In genomic region chr1:131759667-131760427, GRCm38 (mm10) we compare ENCODE assay signal across 13 mouse cellular contexts. TPM values are rescaled to one million over a fixed set of nuclear protein-coding genes. Genes with fewer than 3 reads are reported as not detected.
A peak's percentile ranks its signal among the peaks of the same experiment; 100 is the strongest.
DNase-seq lines count a peak whose midpoint lies in the region; ATAC-seq lines count a peak whose summit lies in the region.
"Had no signal": no experiment of that assay in that cellular context is flagged by ENCODE, and none has a peak within 500 bp of the region (broad histone marks: within the 10 kb centered on the region; RNA-seq: fewer than 3 reads in every experiment).

No protein-coding gene starts in this region.

- no peak for ATAC-seq in intestine, embryonic 16.5 days
- ATAC-seq in intestine, embryonic 15.5 days = no peak
- ATAC-seq in lung, embryonic 15.5 days (ENCODE audit: borderline replicate concordance, extremely low read depth, low FRiP score, low TSS enrichment) = no peak
- ATAC-seq in cerebellum, adult (ENCODE audit: insufficient number of reproducible peaks, low FRiP score, low TSS enrichment) = no peak
- ATAC-seq: activated CD4-positive, CD25-positive, alpha-beta regulatory T cell, adult 4 months had no signal

- H3K27ac ChIP-seq in intestine, embryonic 16.5 days (ENCODE audit: low read length) = no peak overlapping the region
- H3K27ac ChIP-seq in intestine, embryonic 15.5 days = no peak overlapping the region
- H3K27ac ChIP-seq in lung, embryonic 15.5 days = peak overlapping the region; percentile 5; the same call in 1 of the 2 replicates
- H3K27ac ChIP-seq: gastrocnemius, adult 2 months; liver, embryonic 14.5 days had no signal

- H3K36me3 ChIP-seq in intestine, embryonic 16.5 days (ENCODE audit: control insufficient read depth, insufficient read depth, low read length) = no peaks in the 10 kb centered on the region
- no peaks in the 10 kb centered on the region for H3K36me3 ChIP-seq in intestine, embryonic 15.5 days
- H3K36me3 ChIP-seq in lung, embryonic 15.5 days = no peaks in the 10 kb centered on the region

- no peaks in the 10 kb centered on the region for H3K9me3 ChIP-seq in intestine, embryonic 16.5 days (ENCODE audit: control insufficient read depth, low read length)
- no peaks in the 10 kb centered on the region for H3K9me3 ChIP-seq in intestine, embryonic 15.5 days
- H3K9me3 ChIP-seq in lung, embryonic 15.5 days = no peaks in the 10 kb centered on the region

- no peaks in the 10 kb centered on the region for H3K4me1 ChIP-seq in intestine, embryonic 16.5 days (ENCODE audit: control insufficient read depth, insufficient read depth, low read length)
- no peaks in the 10 kb centered on the region for H3K4me1 ChIP-seq in intestine, embryonic 15.5 days (replicated peaks)
- H3K4me1 ChIP-seq in lung, embryonic 15.5 days = peaks cover 21% of the 10 kb centered on the region; the same call in 1 of the 2 replicates

- H3K4me3 ChIP-seq in intestine, embryonic 16.5 days (ENCODE audit: low read length) = no peak overlapping the region
- H3K4me3 ChIP-seq in intestine, embryonic 15.5 days (replicated peaks) = no peak overlapping the region
- H3K4me3 ChIP-seq in lung, embryonic 15.5 days = no peak overlapping the region
- H3K4me3 ChIP-seq: gastrocnemius, adult 2 months had no signal

- H3K27me3 ChIP-seq in intestine, embryonic 16.5 days (replicated peaks; ENCODE audit: control insufficient read depth, insufficient read depth, low read length) = no peaks in the 10 kb centered on the region
- no peaks in the 10 kb centered on the region for H3K27me3 ChIP-seq in intestine, embryonic 15.5 days (replicated peaks)
- H3K27me3 ChIP-seq in lung, embryonic 15.5 days = no peaks in the 10 kb centered on the region

- no peak overlapping the region for H3K4me2 ChIP-seq in intestine, embryonic 16.5 days (ENCODE audit: low read depth, low read length)
- H3K4me2 ChIP-seq in intestine, embryonic 15.5 days (replicated peaks) = no peak overlapping the region
- no peak overlapping the region for H3K4me2 ChIP-seq in lung, embryonic 15.5 days

- DNase-seq in embryo, embryonic 10 days (ENCODE audit: low spot score) = peak; percentile 17
- DNase-seq in embryo, embryonic 10.5 days (ENCODE audit: low spot score) = no peak
- peak; percentile 64 for DNase-seq in 416B (ENCODE audit: low read depth)
- DNase-seq in cerebellum, adult 8-10 months = no peak
- DNase-seq: gastrocnemius, adult 2 months; kidney, adult 2 months had no signal

- H3K9ac ChIP-seq in intestine, embryonic 16.5 days (ENCODE audit: low read depth, low read length) = 0 out of 2 replicates have a peak overlapping the region, but pooled peaks have one; percentile 5
- no peak overlapping the region for H3K9ac ChIP-seq in intestine, embryonic 15.5 days
- H3K9ac ChIP-seq in lung, embryonic 15.5 days = no peak overlapping the region
- H3K9ac ChIP-seq: liver, embryonic 14.5 days had no signal

- 63% methylated on average over 9 of the region's 9 CpGs for WGBS in intestine, embryonic 16.5 days
- WGBS in intestine, embryonic 15.5 days = 66% methylated on average over 9 of the region's 9 CpGs
- WGBS in lung, embryonic 15.5 days = 50% methylated on average over 9 of the region's 9 CpGs

RNA-seq across cellular contexts. Expression of gene Slc26a9, which starts 16.0 kb away (rescaled TPM):
- polyA plus RNA-seq in intestine, embryonic 16.5 days (2015; fragmentation: Nextera tagmentation; extraction: Ambion mirVana) = 2.1 and 2.8 TPM in 2 replicates
- 0.68 and 3.6 TPM in 2 replicates for polyA plus RNA-seq in intestine, embryonic 15.5 days (2015; fragmentation: Nextera tagmentation; extraction: Ambion mirVana)
- polyA plus RNA-seq in lung, embryonic 15.5 days (2015; fragmentation: Nextera tagmentation; extraction: Ambion mirVana) = 4.2 and 5.3 TPM in 2 replicates
- polyA plus RNA-seq: activated CD4-positive, CD25-positive, alpha-beta regulatory T cell, adult 4 months; kidney, adult 2 months; small intestine, adult 2 months had no signal

RNA-seq across cellular contexts. Expression of gene Pm20d1, which starts 37.3 kb away (rescaled TPM):
- 8.0 and 10.2 TPM in 2 replicates for polyA plus RNA-seq in intestine, embryonic 16.5 days (2015; fragmentation: Nextera tagmentation; extraction: Ambion mirVana)
- polyA plus RNA-seq in intestine, embryonic 15.5 days (2015; fragmentation: Nextera tagmentation; extraction: Ambion mirVana) = 3.8 and 5.6 TPM in 2 replicates
- polyA plus RNA-seq in lung, embryonic 15.5 days (2015; fragmentation: Nextera tagmentation; extraction: Ambion mirVana) = 0.30 and 0.77 TPM in 2 replicates
- polyA plus RNA-seq: activated CD4-positive, CD25-positive, alpha-beta regulatory T cell, adult 4 months had no signal

Comparison
In these comparisons a context has a peak if more than half of its experiments do, and no peak if none do; other contexts are left out.
1. DNase-seq: peak in embryo, embryonic 10 days (single experiment) and 416B (single experiment); none in embryo, embryonic 10.5 days (single experiment) and cerebellum, adult 8-10 months (single experiment).